In genomic region chr4:57109543-57109942, GRCm38 (mm10) we compare ENCODE assay signal across 14 mouse cellular contexts. TPM values are rescaled to one million over a fixed set of nuclear protein-coding genes. Genes with fewer than 3 reads are reported as not detected.
"Had no signal": no experiment of that assay in that cellular context is flagged by ENCODE, and none has a peak within 500 bp of the region (broad histone marks: within the 10 kb centered on the region; RNA-seq: fewer than 3 reads in every experiment).

No protein-coding gene starts in this region.

- DNase-seq: kidney, adult 8-10 months; kidney, postnatal 25 days; lung, embryonic 14.5 days; lung, postnatal 10 days; lung, postnatal 4 days; right cerebral cortex, adult 18-20 months; right cerebral cortex, postnatal 25 days; thymus, postnatal 14 days had no signal

- H3K4me3 ChIP-seq: left cerebral cortex, adult 2 months; limb, embryonic 15.5 days; liver, embryonic 12.5 days; neural tube, embryonic 12.5 days had no signal

- H3K9ac ChIP-seq: limb, embryonic 15.5 days; liver, embryonic 12.5 days; lung, embryonic 14.5 days; neural tube, embryonic 12.5 days had no signal

- H3K27me3 ChIP-seq: limb, embryonic 15.5 days; liver, embryonic 12.5 days; neural tube, embryonic 12.5 days had no signal

- ATAC-seq: intestine, postnatal 0 days; liver, embryonic 12.5 days had no signal

- H3K27ac ChIP-seq: left cerebral cortex, adult 2 months; limb, embryonic 15.5 days; liver, embryonic 12.5 days; neural tube, embryonic 12.5 days had no signal

- H3K4me2 ChIP-seq: limb, embryonic 15.5 days; liver, embryonic 12.5 days; lung, embryonic 14.5 days; neural tube, embryonic 12.5 days had no signal

- H3K9me3 ChIP-seq: limb, embryonic 15.5 days; liver, embryonic 12.5 days; neural tube, embryonic 12.5 days had no signal

- H3K36me3 ChIP-seq: limb, embryonic 15.5 days; liver, embryonic 12.5 days; neural tube, embryonic 12.5 days had no signal

- H3K4me1 ChIP-seq: neural tube, embryonic 12.5 days had no signal

RNA-seq across cellular contexts. Expression of gene Epb41l4b, which starts 33.7 kb away (rescaled TPM):
- total RNA-seq: monocyte, adult 5-6 weeks had no signal
